Mouse (Mus musculus): ENCODE data around the gene Vcp.
"Not testable (repeated sequence)": the region's sequence is repeated elsewhere in the genome, so short reads cannot be mapped to it uniquely, and the experiment has no call there.

The Vcp gene

GRCm38 (mm10) chr4:43029749-43030148 is 29.4 kb upstream of the Vcp start:
- in situ Hi-C loops (cut with MboI; ENCODE audit: low sequenced_read_pairs), result no loop called here

GRCm38 (mm10) chr4:43029121-43029520 is 28.8 kb upstream of the Vcp start:
- in situ Hi-C loops (cut with MboI; ENCODE audit: low sequenced_read_pairs), result no loop called here

- in situ Hi-C loops (cut with MboI; ENCODE audit: low sequenced_read_pairs), result no loop called here
Observed at GRCm38 (mm10) chr4:43025084-43025960, 25.0 kb upstream of the Vcp start, which contains the start of gene Pigo. TSS of gene Pigo (minus strand) at chr4:43025819.

- in situ Hi-C loops (cut with MboI; ENCODE audit: low sequenced_read_pairs), result no loop called here
Observed at GRCm38 (mm10) chr4:43024673-43025072, 24.4 kb upstream of the Vcp start.

- in situ Hi-C loops (cut with MboI; ENCODE audit: low sequenced_read_pairs), result no loop called here
Observed at GRCm38 (mm10) chr4:43021341-43021740, 21.0 kb upstream of the Vcp start.

- in situ Hi-C loops (cut with MboI; ENCODE audit: low sequenced_read_pairs), result no loop called here
Observed at GRCm38 (mm10) chr4:43020876-43021275, 20.6 kb upstream of the Vcp start.

- in situ Hi-C loops (cut with MboI; ENCODE audit: low sequenced_read_pairs), result no loop called here
Observed at GRCm38 (mm10) chr4:43019641-43020465, 19.5 kb upstream of the Vcp start.

- in situ Hi-C loops (cut with MboI; ENCODE audit: low sequenced_read_pairs), result no loop called here
Observed at GRCm38 (mm10) chr4:43019176-43019575, 18.9 kb upstream of the Vcp start.

GRCm38 (mm10) chr4:43018156-43018555 is 17.8 kb upstream of the Vcp start:
- in situ Hi-C loops (cut with MboI; ENCODE audit: low sequenced_read_pairs), result no loop called here

GRCm38 (mm10) chr4:43012091-43012490 is 11.8 kb upstream of the Vcp start:
- in situ Hi-C loops (cut with MboI; ENCODE audit: low sequenced_read_pairs), result no loop called here

- in situ Hi-C loops (cut with MboI; ENCODE audit: low sequenced_read_pairs), result no loop called here
Observed at GRCm38 (mm10) chr4:43010161-43011038, 10.1 kb upstream of the Vcp start, which contains the start of gene Fancg. TSS of gene Fancg (minus strand) at chr4:43010506.

- in situ Hi-C loops (cut with MboI; ENCODE audit: low sequenced_read_pairs), result no loop called here
Observed at GRCm38 (mm10) chr4:43005765-43006164, 5.5 kb upstream of the Vcp start.

GRCm38 (mm10) chr4:43004951-43005350 is 4.6 kb upstream of the Vcp start:
- in situ Hi-C loops (cut with MboI; ENCODE audit: low sequenced_read_pairs), result no loop called here

- in situ Hi-C loops (cut with MboI; ENCODE audit: low sequenced_read_pairs), result no loop called here
Observed at GRCm38 (mm10) chr4:43002756-43003439, 2.6 kb upstream of the Vcp start.

- in situ Hi-C loops (cut with MboI; ENCODE audit: low sequenced_read_pairs), result no loop called here
Observed at GRCm38 (mm10) chr4:43001272-43001671, 965 bp upstream of the Vcp start.

GRCm38 (mm10) chr4:42999451-43000140 is 711 bp downstream of the Vcp start:
- in situ Hi-C loops (cut with MboI; ENCODE audit: low sequenced_read_pairs), result no loop called here

- in situ Hi-C loops (cut with MboI; ENCODE audit: low sequenced_read_pairs), result no loop called here
Observed at GRCm38 (mm10) chr4:42998022-42998421, 2.3 kb downstream of the Vcp start.

GRCm38 (mm10) chr4:42988296-42988695 is 12.0 kb downstream of the Vcp start:
- in situ Hi-C loops (cut with MboI; ENCODE audit: low sequenced_read_pairs), result no loop called here

GRCm38 (mm10) chr4:42980467-42980866 is 19.8 kb downstream of the Vcp start:
- in situ Hi-C loops (cut with MboI; ENCODE audit: low sequenced_read_pairs), result not testable (repeated sequence)

GRCm38 (mm10) chr4:42978062-42978461 is 22.2 kb downstream of the Vcp start:
- in situ Hi-C loops (cut with MboI; ENCODE audit: low sequenced_read_pairs), result no loop called here
